Mouse (Mus musculus) intestine, postnatal 0 days (tissue): ENCODE data around the gene Cx3cl1. TPM values are rescaled to one million over a fixed set of nuclear protein-coding genes. Genes with fewer than 3 reads are reported as not detected.

ENCODE experiments used
- ATAC-seq: fragments of 200-750 bp; cut with Nextera tagmentation; 2 replicates; pipeline ENCODE4 v1.8.0; 2017; ENCODE audit warnings: mild to moderate bottlenecking, moderate TSS enrichment, moderate library complexity
- H3K27ac ChIP-seq: fragments of 300-500 bp; sonication (generic); 2 replicates; pipeline ENCODE4 v1.5.1; 2014; ENCODE audit warnings: mild to moderate bottlenecking, low read depth, low read length, moderate library complexity
- H3K27me3 ChIP-seq: fragments of 300-500 bp; sonication (generic); replicated peaks from 2 replicates; pipeline ENCODE4 v1.6.1; 2014; ENCODE audit warnings: low read length, mixed read lengths; ENCODE audit not compliant: control insufficient read depth, insufficient read depth
- H3K36me3 ChIP-seq: fragments of 300-500 bp; sonication (generic); 2 replicates; pipeline ENCODE4 v1.6.1; 2014; ENCODE audit warnings: mild to moderate bottlenecking, moderate library complexity; ENCODE audit not compliant: control insufficient read depth, insufficient read depth
- H3K4me1 ChIP-seq: fragments of 300-500 bp; sonication (generic); replicated peaks from 2 replicates; pipeline ENCODE4 v1.6.1; 2014; ENCODE audit warnings: antibody characterized with exemption, low read length, mixed read lengths; ENCODE audit not compliant: control insufficient read depth, insufficient read depth
- H3K4me2 ChIP-seq: fragments of 300-500 bp; sonication (generic); replicated peaks from 2 replicates; pipeline ENCODE4 v1.6.1; 2014; ENCODE audit warnings: low read depth, mild to moderate bottlenecking, moderate library complexity
- H3K4me3 ChIP-seq: fragments of 300-500 bp; sonication (generic); 2 replicates; pipeline ENCODE4 v1.5.1; 2014; ENCODE audit warnings: low read depth, low read length
- H3K9ac ChIP-seq: fragments of 300-500 bp; sonication (generic); 2 replicates; pipeline ENCODE4 v1.6.1; 2014; ENCODE audit warnings: mild to moderate bottlenecking, low read depth, low read length
- H3K9me3 ChIP-seq: fragments of 300-500 bp; sonication (generic); 2 replicates; pipeline ENCODE4 v1.6.1; 2016; ENCODE audit warnings: mixed run types; ENCODE audit not compliant: control insufficient read depth
- CTCF ChIP-seq: sonication (generic); IDR thresholded peaks from 2 replicates; pipeline ENCODE4 v1.5.1; 2016; ENCODE audit warnings: low read depth, mild to moderate bottlenecking, control low read depth, antibody characterized with exemption, moderate library complexity
- WGBS: fragments of 180-500 bp; shearing (Covaris S2); extraction: QIAGEN DNeasy Blood & Tissue Kit; methylation state at CpG from one replicate; pipeline ENCODE4 v1.1.7; 2014; 5-methylcytosine and 5-hydroxymethylcytosine counted together
- polyA plus RNA-seq: library from polyadenylated mRNA; unstranded; fragments of >200 nt; fragmentation: Nextera tagmentation; extraction: Ambion mirVana; gene quantifications from 2 replicates; pipeline ENCODE4 v1.2.1, GENCODE M21; 2015

Cx3cl1 gene
- polyA plus RNA-seq, 1 experiment from 2014 or later = 95.5 TPM

DNA sequence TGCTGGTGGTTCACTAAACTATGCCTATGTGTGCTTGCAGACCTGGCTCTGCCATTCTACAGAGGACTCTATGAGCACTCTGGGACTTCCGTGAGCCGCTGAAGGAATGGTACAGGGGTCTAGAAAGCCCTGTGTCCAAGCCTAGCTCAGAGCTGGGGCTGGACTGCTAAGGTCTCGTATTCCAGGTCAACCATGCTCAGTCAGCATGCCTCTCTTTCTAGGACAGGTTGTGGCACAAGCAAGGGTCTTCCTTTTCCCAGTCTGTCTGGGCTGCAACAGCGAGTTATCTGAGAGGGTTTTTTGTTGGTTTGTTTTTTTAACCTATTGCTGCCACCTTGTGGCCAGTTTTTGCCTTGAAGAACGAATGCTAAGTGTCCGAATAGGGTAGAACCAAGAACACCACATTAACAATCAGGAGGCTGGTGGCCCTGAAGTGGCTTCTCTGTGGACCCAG lies 40.9 kb downstream of the Cx3cl1 start:
- H3K27ac ChIP-seq = no peak overlapping the region
- H3K4me3 ChIP-seq = no peak overlapping the region
- no peaks in the 10 kb centered on the region for H3K4me1 ChIP-seq
- no peaks in the 10 kb centered on the region for H3K36me3 ChIP-seq
- TF ChIP-seq CTCF = peak; percentile 77
- no peaks in the 10 kb centered on the region for H3K27me3 ChIP-seq
- H3K4me2 ChIP-seq = no peak overlapping the region
- H3K9me3 ChIP-seq = no peaks in the 10 kb centered on the region
- H3K9ac ChIP-seq = no peak overlapping the region
- peak; percentile 28; the same call in 1 of the 2 replicates for ATAC-seq
- WGBS = 32% methylated on average over 6 of the region's 6 CpGs

DNA sequence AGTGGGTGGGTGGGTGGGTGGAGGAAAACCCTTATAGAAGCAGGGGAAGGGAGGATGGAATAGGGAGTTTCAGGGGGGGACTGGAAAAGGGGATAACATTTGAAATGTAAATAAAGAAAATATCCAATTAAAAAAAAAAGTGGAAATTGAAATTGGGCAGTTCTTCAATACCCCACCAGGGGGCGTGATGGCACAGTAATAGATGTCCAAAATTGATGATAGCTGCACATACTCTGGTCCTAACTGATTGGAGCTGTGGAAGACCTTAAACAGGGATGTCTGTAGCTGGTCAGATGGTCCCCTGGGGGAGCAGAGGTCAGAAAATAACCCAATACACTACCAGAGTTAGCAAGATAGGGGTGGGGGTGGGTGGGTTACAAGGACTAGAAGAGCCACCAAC lies 42.7 kb downstream of the Cx3cl1 start:
- Histone ChIP-seq H3K27me3 (no peaks in the 10 kb centered on the region), H3K4me2 (no peak overlapping the region), H3K9me3 (no peaks in the 10 kb centered on the region), H3K4me1 (no peaks in the 10 kb centered on the region), H3K27ac (no peak overlapping the region), H3K4me3 (no peak overlapping the region), H3K9ac (no peak overlapping the region), H3K36me3 (no peaks in the 10 kb centered on the region)
- peak; percentile 73 for TF ChIP-seq CTCF
- 0% methylated on average over 1 of the region's 1 CpGs for WGBS
- ATAC-seq = no peak

DNA sequence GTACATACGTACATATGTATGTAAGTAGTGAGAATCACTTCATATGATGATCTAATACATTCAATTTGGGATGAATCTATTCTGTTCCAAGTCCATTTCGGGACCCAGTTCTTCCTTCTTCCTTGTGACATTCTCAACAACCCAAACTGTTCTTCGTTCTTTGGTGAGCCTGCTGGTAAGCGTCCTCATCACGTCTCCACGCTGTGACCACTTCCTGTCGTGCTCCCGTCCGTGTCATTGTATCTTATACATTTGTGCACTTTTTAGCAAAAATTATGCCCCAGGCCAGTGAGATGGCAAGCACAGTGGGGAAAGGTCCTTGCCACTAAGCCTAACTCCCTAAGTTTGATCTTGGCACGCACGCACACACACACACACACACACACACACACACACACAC lies 46.1 kb downstream of the Cx3cl1 start:
- WGBS = 89% methylated on average over 11 of the region's 11 CpGs
- peaks cover 29% of the 10 kb centered on the region for H3K36me3 ChIP-seq
- no peak overlapping the region for H3K4me2 ChIP-seq
- H3K27ac ChIP-seq = no peak overlapping the region
- ATAC-seq = no peak
- H3K9ac ChIP-seq = no peak overlapping the region
- H3K4me3 ChIP-seq = no peak overlapping the region
- H3K9me3 ChIP-seq = no peaks in the 10 kb centered on the region
- H3K4me1 ChIP-seq = no peaks in the 10 kb centered on the region
- no peaks in the 10 kb centered on the region for H3K27me3 ChIP-seq
- no peak for TF ChIP-seq CTCF

DNA sequence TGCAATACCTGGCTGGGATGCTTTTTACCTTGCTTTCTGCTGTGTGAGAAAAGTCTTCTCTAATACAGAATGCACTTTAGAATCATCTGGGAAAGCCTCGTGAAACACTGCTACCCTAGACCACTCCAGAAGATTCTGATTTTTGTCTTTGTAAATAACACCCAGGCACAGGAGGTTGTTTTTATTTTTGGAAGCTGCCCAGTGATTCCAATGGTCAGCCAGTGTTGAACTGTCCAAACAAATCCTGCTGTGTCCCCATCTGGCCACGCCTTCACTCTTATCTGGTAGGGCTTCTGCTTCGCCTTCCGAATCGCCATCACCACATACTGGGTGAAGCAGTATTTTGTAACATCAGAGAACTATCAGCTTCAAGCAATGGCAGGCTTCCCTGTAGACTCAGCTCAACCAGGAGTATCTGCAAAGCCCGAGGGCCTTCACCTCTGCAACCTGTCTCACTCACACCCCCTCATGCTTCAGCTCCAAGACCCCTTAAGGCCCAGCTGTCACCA lies 47.9 kb downstream of the Cx3cl1 start:
- WGBS = 70% methylated on average over 6 of the region's 6 CpGs
- H3K27ac ChIP-seq = no peak overlapping the region
- H3K9me3 ChIP-seq = no peaks in the 10 kb centered on the region
- no peaks in the 10 kb centered on the region for H3K4me1 ChIP-seq
- no peak for ATAC-seq
- no peak overlapping the region for H3K9ac ChIP-seq
- H3K27me3 ChIP-seq = no peaks in the 10 kb centered on the region
- no peak overlapping the region for H3K4me2 ChIP-seq
- no peak overlapping the region for H3K4me3 ChIP-seq
- H3K36me3 ChIP-seq = peaks cover 45% of the 10 kb centered on the region
- TF ChIP-seq CTCF = no peak

DNA sequence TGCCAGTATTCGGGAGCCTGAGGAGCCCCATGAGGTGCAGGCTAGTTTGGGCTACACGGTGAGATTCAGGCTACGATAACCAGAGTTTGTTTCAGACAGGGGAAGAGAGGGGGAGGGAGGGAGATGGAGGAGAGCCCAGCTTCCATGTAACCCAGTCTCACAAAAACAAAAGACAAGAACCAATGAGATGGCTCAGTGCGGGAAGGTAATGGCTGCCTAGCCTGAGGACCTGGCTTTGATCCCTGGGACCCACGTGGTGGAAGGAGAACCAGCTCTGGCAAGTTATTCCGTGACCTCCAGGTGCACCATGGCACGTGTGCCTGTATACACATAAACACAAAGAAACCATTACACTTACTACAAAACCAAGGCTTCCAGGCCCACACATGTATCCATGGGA lies 48.7 kb downstream of the Cx3cl1 start:
- Histone ChIP-seq H3K9me3 (no peaks in the 10 kb centered on the region), H3K4me2 (no peak overlapping the region), H3K9ac (no peak overlapping the region), H3K27me3 (no peaks in the 10 kb centered on the region), H3K36me3 (peaks cover 52% of the 10 kb centered on the region), H3K4me3 (no peak overlapping the region), H3K27ac (no peak overlapping the region), H3K4me1 (no peaks in the 10 kb centered on the region)
- TF ChIP-seq CTCF = no peak
- ATAC-seq = no peak
- WGBS = 87% methylated on average over 7 of the region's 7 CpGs

DNA sequence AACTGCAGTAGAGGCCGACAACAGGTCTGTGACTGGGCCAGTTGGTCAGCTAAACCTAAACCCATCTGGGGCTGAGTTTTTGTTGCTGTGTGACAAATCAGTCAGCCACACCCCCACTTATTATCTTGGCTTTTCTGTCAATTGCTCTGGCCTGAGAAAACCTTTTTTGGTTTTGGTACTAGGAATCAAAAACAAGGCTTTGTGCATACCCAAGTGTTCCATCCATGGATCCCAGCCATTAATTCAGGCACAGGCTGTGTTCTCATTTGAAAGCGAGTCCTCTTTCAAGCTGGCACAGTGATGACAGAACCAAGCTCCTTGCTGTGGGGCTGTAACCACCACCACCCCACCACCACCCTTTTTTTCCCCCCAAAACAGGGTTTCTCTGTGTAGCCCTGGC lies 49.6 kb downstream of the Cx3cl1 start:
- H3K36me3 ChIP-seq = peaks cover 56% of the 10 kb centered on the region
- H3K9ac ChIP-seq = no peak overlapping the region
- no peaks in the 10 kb centered on the region for H3K4me1 ChIP-seq
- no peaks in the 10 kb centered on the region for H3K27me3 ChIP-seq
- H3K4me2 ChIP-seq = no peak overlapping the region
- TF ChIP-seq CTCF = no peak
- WGBS = 100% methylated on average over 2 of the region's 2 CpGs
- H3K4me3 ChIP-seq = no peak overlapping the region
- no peaks in the 10 kb centered on the region for H3K9me3 ChIP-seq
- H3K27ac ChIP-seq = no peak overlapping the region
- ATAC-seq = no peak
